Mouse (Mus musculus): ENCODE measurements at regions not wholly inside any gene's neighbourhood (a gene's known extent, or its start where the extent isn't known, plus 50 kb on each side); places are given as distances from the start of the nearest gene placed in this dataset.

GRCm38 (mm10) chr11:63620220-63620619, 301.9 kb downstream of the Hs3st3b1 start:
- DNase-seq = no peak

- DNase-seq = no peak
These were observed 291.8 kb downstream of the Hs3st3b1 start for GRCm38 (mm10) chr11:63630336-63630735.

GRCm38 (mm10) chr11:63657057-63657456, 265.0 kb downstream of the Hs3st3b1 start:
- DNase-seq = no peak

GRCm38 (mm10) chr11:63665268-63665934, 256.7 kb downstream of the Hs3st3b1 start:
- DNase-seq = no peak

GRCm38 (mm10) chr11:63670477-63670876, 251.6 kb downstream of the Hs3st3b1 start:
- DNase-seq = no peak

- DNase-seq = no peak
These were observed 250.3 kb downstream of the Hs3st3b1 start for GRCm38 (mm10) chr11:63671816-63672215.

GRCm38 (mm10) chr11:63677921-63678320, 244.2 kb downstream of the Hs3st3b1 start:
- no peak for DNase-seq

GRCm38 (mm10) chr11:63678382-63678905, 243.6 kb downstream of the Hs3st3b1 start:
- DNase-seq = no peak

GRCm38 (mm10) chr11:63679491-63679890, 242.6 kb downstream of the Hs3st3b1 start:
- DNase-seq = no peak

GRCm38 (mm10) chr11:63684228-63684980, 237.7 kb downstream of the Hs3st3b1 start:
- no peak for DNase-seq

- DNase-seq = peak; percentile 11
These were observed 231.0 kb downstream of the Hs3st3b1 start for GRCm38 (mm10) chr11:63691041-63691440.

GRCm38 (mm10) chr11:63704995-63705580, 217.0 kb downstream of the Hs3st3b1 start:
- no peak for DNase-seq

- DNase-seq = no peak
These were observed 216.0 kb downstream of the Hs3st3b1 start for GRCm38 (mm10) chr11:63706057-63706456.

GRCm38 (mm10) chr11:63707093-63707492, 215.0 kb downstream of the Hs3st3b1 start:
- no peak for DNase-seq

GRCm38 (mm10) chr11:63708412-63708811, 213.7 kb downstream of the Hs3st3b1 start:
- peak; percentile 9 for DNase-seq

GRCm38 (mm10) chr11:63712053-63712864, 209.8 kb downstream of the Hs3st3b1 start:
- DNase-seq = no peak

- DNase-seq = no peak
These were observed 199.8 kb downstream of the Hs3st3b1 start for GRCm38 (mm10) chr11:63722261-63722660.

GRCm38 (mm10) chr11:63730880-63731279, 191.2 kb downstream of the Hs3st3b1 start:
- DNase-seq = no peak

GRCm38 (mm10) chr11:63753260-63753659, 168.8 kb downstream of the Hs3st3b1 start:
- no peak for DNase-seq

GRCm38 (mm10) chr11:63754826-63755225, 167.3 kb downstream of the Hs3st3b1 start:
- DNase-seq = no peak

GRCm38 (mm10) chr11:63758313-63758712, 163.8 kb downstream of the Hs3st3b1 start:
- DNase-seq = no peak

GRCm38 (mm10) chr11:63761561-63761960, 160.5 kb downstream of the Hs3st3b1 start:
- DNase-seq = no peak

Measured in adrenal gland, postnatal 25 days (tissue).